Mouse (Mus musculus) lung, postnatal 0 days (tissue): Measurements from ENCODE around the gene Sulf2.
"Not testable (repeated sequence)": the region's sequence is repeated elsewhere in the genome, so short reads cannot be mapped to it uniquely, and the experiment has no call there.

Experiments
- CTCF ChIP-seq: IDR thresholded peaks from 2 replicates; pipeline ENCODE4 v1.5.1; 2016; ENCODE audit warnings: antibody characterized with exemption, mild to moderate bottlenecking
- EP300 ChIP-seq: IDR thresholded peaks from 2 replicates; pipeline ENCODE4 v1.6.1; 2016; ENCODE audit warnings: antibody characterized with exemption, mild to moderate bottlenecking, control low read depth

- TF ChIP-seq CTCF, result peak; percentile 85
- not testable (repeated sequence) for TF ChIP-seq EP300
Observed at GRCm38 (mm10) chr2:166084964-166085363, 70.5 kb downstream of the Sulf2 start.
